Mouse (Mus musculus) c-Kit-positive CD71-positive TER-119-positive erythroid progenitor cells, embryonic 14.5 days (primary cell): ENCODE measurements at regions not wholly inside any gene's neighbourhood (a gene's known extent, or its start where the extent isn't known, plus 50 kb on each side); places are given as distances from the start of the nearest gene placed in this dataset.

Experiments
- DNase-seq: peaks from one replicate; pipeline ENCODE4 v3.0.0-alpha.2; 2013; ENCODE audit warnings: low spot score

GRCm38 (mm10) chr6:103414888-103415287 is 95.5 kb upstream of the Chl1 start:
- DNase-seq, result no peak

- no peak for DNase-seq
These were observed 89.1 kb upstream of the Chl1 start for GRCm38 (mm10) chr6:103421013-103421933.

- no peak for DNase-seq
These were observed 79.3 kb upstream of the Chl1 start for GRCm38 (mm10) chr6:103430933-103431594.

- no peak for DNase-seq
These were observed 78.8 kb upstream of the Chl1 start for GRCm38 (mm10) chr6:103431595-103431957.
